ENCODE assay signal across 28 mouse cellular contexts in genomic region chr6:27371095-27371494, GRCm38 (mm10).
DNase-seq lines count a peak whose midpoint lies in the region; ATAC-seq and TF ChIP-seq lines count a peak whose summit lies in the region.
"Had no signal": no experiment of that assay in that cellular context is flagged by ENCODE, and none has a peak within 500 bp of the region (broad histone marks: within the 10 kb centered on the region; RNA-seq: fewer than 3 reads in every experiment).

No protein-coding gene starts in this region.

- no peak overlapping the region for H3K9ac ChIP-seq in forebrain, embryonic 16.5 days (replicated peaks; ENCODE audit: low read depth, low read length)
- no peak overlapping the region for H3K9ac ChIP-seq in forebrain, embryonic 14.5 days (ENCODE audit: low read length)
- H3K9ac ChIP-seq: embryonic facial prominence, embryonic 12.5 days; embryonic facial prominence, embryonic 15.5 days; forebrain, embryonic 12.5 days; heart, embryonic 13.5 days; hindbrain, embryonic 14.5 days had no signal

- H3K27me3 ChIP-seq in forebrain, embryonic 16.5 days (replicated peaks; ENCODE audit: control insufficient read depth, insufficient read depth, low read length) = no peaks in the 10 kb centered on the region
- H3K27me3 ChIP-seq in forebrain, embryonic 14.5 days (replicated peaks; ENCODE audit: control insufficient read depth, insufficient read depth, low read length) = no peaks in the 10 kb centered on the region
- H3K27me3 ChIP-seq: embryonic facial prominence, embryonic 12.5 days; embryonic facial prominence, embryonic 15.5 days; forebrain, embryonic 12.5 days; heart, embryonic 13.5 days had no signal

- ATAC-seq in forebrain, embryonic 16.5 days = peak; percentile 80
- no peak for ATAC-seq in forebrain, embryonic 14.5 days
- ATAC-seq: hindbrain, postnatal 0 days; inflammation-experienced regulatory T-cells, adult 6 months; intestine, embryonic 16.5 days had no signal

- no peak for TF ChIP-seq POLR2A in brain, embryonic 14.5 days (IDR thresholded peaks at IDR 0.05; ENCODE audit: borderline replicate concordance, extremely low read depth, insufficient read depth, insufficient read length, poor library complexity, severe bottlenecking)

- no peaks in the 10 kb centered on the region for H3K4me1 ChIP-seq in forebrain, embryonic 16.5 days (replicated peaks; ENCODE audit: control insufficient read depth, insufficient read depth, low read length)
- no peaks in the 10 kb centered on the region for H3K4me1 ChIP-seq in forebrain, embryonic 14.5 days (ENCODE audit: control insufficient read depth, insufficient read depth, low read length)
- H3K4me1 ChIP-seq: embryonic facial prominence, embryonic 12.5 days; embryonic facial prominence, embryonic 15.5 days; forebrain, embryonic 12.5 days; heart, embryonic 10.5 days; heart, embryonic 13.5 days had no signal

- no peak overlapping the region for H3K4me3 ChIP-seq in forebrain, embryonic 16.5 days (replicated peaks; ENCODE audit: low read length)
- no peak overlapping the region for H3K4me3 ChIP-seq in forebrain, embryonic 14.5 days (ENCODE audit: low read depth, low read length)
- H3K4me3 ChIP-seq: embryonic facial prominence, embryonic 12.5 days; embryonic facial prominence, embryonic 15.5 days; forebrain, embryonic 12.5 days; heart, adult 2 months; heart, embryonic 10.5 days; heart, embryonic 13.5 days had no signal

- H3K36me3 ChIP-seq in forebrain, embryonic 16.5 days (ENCODE audit: control insufficient read depth, insufficient read depth) = no peaks in the 10 kb centered on the region
- no peaks in the 10 kb centered on the region for H3K36me3 ChIP-seq in forebrain, embryonic 14.5 days (ENCODE audit: control insufficient read depth, insufficient read depth, low read length)
- H3K36me3 ChIP-seq: embryonic facial prominence, embryonic 12.5 days; embryonic facial prominence, embryonic 15.5 days; forebrain, embryonic 12.5 days; heart, embryonic 10.5 days; heart, embryonic 13.5 days had no signal

- intact Hi-C loops in left cerebral cortex, postnatal 14 days (cut with DNase I) = no loop called here

- no peaks in the 10 kb centered on the region for H3K9me3 ChIP-seq in forebrain, embryonic 16.5 days (ENCODE audit: control insufficient read depth, low read length)
- no peaks in the 10 kb centered on the region for H3K9me3 ChIP-seq in forebrain, embryonic 14.5 days (replicated peaks; ENCODE audit: control insufficient read depth, low read length)
- H3K9me3 ChIP-seq: embryonic facial prominence, embryonic 12.5 days; embryonic facial prominence, embryonic 15.5 days; forebrain, embryonic 12.5 days; heart, embryonic 10.5 days; heart, embryonic 13.5 days had no signal

- H3K27ac ChIP-seq in forebrain, embryonic 16.5 days (ENCODE audit: low read length) = no peak overlapping the region
- H3K27ac ChIP-seq in forebrain, embryonic 14.5 days (ENCODE audit: low read depth, low read length) = no peak overlapping the region
- H3K27ac ChIP-seq: embryonic facial prominence, embryonic 12.5 days; embryonic facial prominence, embryonic 15.5 days; forebrain, embryonic 12.5 days; heart, adult 2 months; heart, embryonic 10.5 days; heart, embryonic 13.5 days; hindbrain, embryonic 14.5 days; hindbrain, postnatal 0 days had no signal

- 49% methylated on average over 2 of the region's 2 CpGs for WGBS in forebrain, embryonic 16.5 days
- WGBS in forebrain, embryonic 14.5 days = 63% methylated on average over 2 of the region's 2 CpGs

- H3K4me2 ChIP-seq in forebrain, embryonic 16.5 days (ENCODE audit: low read length) = no peak overlapping the region
- H3K4me2 ChIP-seq in forebrain, embryonic 14.5 days (ENCODE audit: low read length) = no peak overlapping the region
- H3K4me2 ChIP-seq: embryonic facial prominence, embryonic 12.5 days; embryonic facial prominence, embryonic 15.5 days; forebrain, embryonic 12.5 days; heart, embryonic 13.5 days; hindbrain, embryonic 14.5 days had no signal

- TF ChIP-seq CTCF in brain, embryonic 14.5 days (IDR thresholded peaks at IDR 0.05; ENCODE audit: borderline replicate concordance, extremely low read depth, insufficient read depth, insufficient read length) = no peak

- DNase-seq in forebrain, embryonic 14.5 days (ENCODE audit: low spot score) = no peak
- peak; percentile 22 for DNase-seq in left cerebral cortex, adult 11 months (ENCODE audit: low spot score)
- no peak for DNase-seq in left cerebral cortex, postnatal 14 days (ENCODE audit: low spot score in 2 of 2)
- DNase-seq in right cerebral cortex, adult 18-20 months = peak; percentile 4
- no peak for DNase-seq in right cerebral cortex, postnatal 14 days
- peak; percentile 11 for DNase-seq in brain, embryonic 14.5 days (ENCODE audit: low read depth)
- no peak for DNase-seq in cerebellum, adult 18-20 months
- DNase-seq: adrenal gland, adult 2 months; adrenal gland, postnatal 14 days; B cell, adult 2 months; cerebellum, adult 2 months; cerebellum, adult 9-11 months; cerebellum, postnatal 25 days; gastrocnemius, postnatal 10 days; gastrocnemius, postnatal 36 days; heart, adult 2 months; heart, postnatal 14 days; heart, postnatal 4 days had no signal

Comparison
In these comparisons a context has a peak if more than half of its experiments do, and no peak if none do; other contexts are left out.
1. DNase-seq: peak in left cerebral cortex, adult 11 months (single experiment), right cerebral cortex, adult 18-20 months (single experiment) and brain, embryonic 14.5 days (single experiment); none in forebrain, embryonic 14.5 days (single experiment), left cerebral cortex, postnatal 14 days (0 of 2), right cerebral cortex, postnatal 14 days (single experiment) and cerebellum, adult 18-20 months (0 of 2).